In genomic region chr10:81575695-81576094, GRCm38 (mm10) we compare ENCODE assay signal across 8 mouse cellular contexts. TPM values are rescaled to one million over a fixed set of nuclear protein-coding genes. Genes with fewer than 3 reads are reported as not detected.
DNase-seq lines count a peak whose midpoint lies in the region; ATAC-seq lines count a peak whose summit lies in the region.

No protein-coding gene starts in this region.

- peaks cover 32% of the 10 kb centered on the region for H3K27me3 ChIP-seq in embryonic facial prominence, embryonic 12.5 days
- peaks cover 19% of the 10 kb centered on the region for H3K27me3 ChIP-seq in intestine, embryonic 14.5 days (replicated peaks; ENCODE audit: control insufficient read depth, insufficient read depth, low read length)
- no peaks in the 10 kb centered on the region for H3K27me3 ChIP-seq in lung, embryonic 16.5 days (ENCODE audit: control insufficient read depth, insufficient read depth, low read depth, low read length)

- intact Hi-C loops in left cerebral cortex, postnatal 4 days (cut with DNase I), result no loop called here

- H3K4me1 ChIP-seq in embryonic facial prominence, embryonic 12.5 days, result peaks cover 52% of the 10 kb centered on the region
- H3K4me1 ChIP-seq in intestine, embryonic 14.5 days (replicated peaks; ENCODE audit: control insufficient read depth, insufficient read depth, low read length), result peaks cover 27% of the 10 kb centered on the region
- peaks cover 38% of the 10 kb centered on the region for H3K4me1 ChIP-seq in lung, embryonic 16.5 days (replicated peaks; ENCODE audit: control insufficient read depth, insufficient read depth, low read length)

- ATAC-seq in embryonic facial prominence, embryonic 12.5 days (ENCODE audit: insufficient number of reproducible peaks, insufficient read depth, low FRiP score, low TSS enrichment), result no peak
- no peak for ATAC-seq in intestine, embryonic 14.5 days (replicated peaks; ENCODE audit: low FRiP score, low TSS enrichment, low read depth)
- no peak for ATAC-seq in lung, embryonic 16.5 days (ENCODE audit: low read depth)

- no peaks in the 10 kb centered on the region for H3K9me3 ChIP-seq in embryonic facial prominence, embryonic 12.5 days
- no peaks in the 10 kb centered on the region for H3K9me3 ChIP-seq in intestine, embryonic 14.5 days (ENCODE audit: control insufficient read depth, low read length)
- no peaks in the 10 kb centered on the region for H3K9me3 ChIP-seq in lung, embryonic 16.5 days (ENCODE audit: control insufficient read depth, low read length)

- H3K9ac ChIP-seq in embryonic facial prominence, embryonic 12.5 days, result peak overlapping the region; percentile 69
- H3K9ac ChIP-seq in intestine, embryonic 14.5 days (ENCODE audit: low read length), result peak overlapping the region; percentile 48
- peak overlapping the region; percentile 81 for H3K9ac ChIP-seq in lung, embryonic 16.5 days (ENCODE audit: low read length)

- peak overlapping the region; percentile 62 for H3K4me3 ChIP-seq in embryonic facial prominence, embryonic 12.5 days
- peak overlapping the region; percentile 55 for H3K4me3 ChIP-seq in intestine, embryonic 14.5 days (ENCODE audit: low read depth, low read length)
- H3K4me3 ChIP-seq in lung, embryonic 16.5 days (ENCODE audit: low read length), result peak overlapping the region; percentile 70

- H3K27ac ChIP-seq in embryonic facial prominence, embryonic 12.5 days, result peak overlapping the region; percentile 80
- no peak overlapping the region for H3K27ac ChIP-seq in intestine, embryonic 14.5 days (ENCODE audit: low read depth)
- peak overlapping the region; percentile 66 for H3K27ac ChIP-seq in lung, embryonic 16.5 days (ENCODE audit: low read length)

- WGBS in embryonic facial prominence, embryonic 12.5 days, result under 1% methylated on average over 6 of the region's 6 CpGs
- 0% methylated on average over 6 of the region's 6 CpGs for WGBS in intestine, embryonic 14.5 days
- 3% methylated on average over 6 of the region's 6 CpGs for WGBS in lung, embryonic 16.5 days

- H3K36me3 ChIP-seq in embryonic facial prominence, embryonic 12.5 days, result 0 out of 2 replicates have a peak, but pooled peaks cover 8% of the 10 kb centered on the region
- no peaks in the 10 kb centered on the region for H3K36me3 ChIP-seq in intestine, embryonic 14.5 days (ENCODE audit: control insufficient read depth, insufficient read depth, low read length)
- H3K36me3 ChIP-seq in lung, embryonic 16.5 days (ENCODE audit: control insufficient read depth, insufficient read depth, low read length), result no peaks in the 10 kb centered on the region; the same call in none of the 2 replicates

- peak overlapping the region; percentile 67 for H3K4me2 ChIP-seq in embryonic facial prominence, embryonic 12.5 days (replicated peaks)
- H3K4me2 ChIP-seq in intestine, embryonic 14.5 days (ENCODE audit: low read length), result peak overlapping the region; percentile 77
- peak overlapping the region; percentile 79 for H3K4me2 ChIP-seq in lung, embryonic 16.5 days (ENCODE audit: low read depth, low read length)

- peak; percentile 44 for DNase-seq in ovary, postnatal 36 days (ENCODE audit: low spot score)
- DNase-seq in ovary, adult 18-20 months (ENCODE audit: low spot score), result no peak
- no peak for DNase-seq in intestine, embryonic 14.5 days (ENCODE audit: low spot score)
- no peak for DNase-seq in c-Kit-positive CD71-positive TER-119-positive erythroid progenitor cells, embryonic 14.5 days (ENCODE audit: low spot score)
- no peak for DNase-seq in left cerebral cortex, postnatal 4 days
- DNase-seq in adrenal gland, postnatal 14 days, result no peak

RNA-seq across cellular contexts. Expression of gene Tle2, which starts 1.3 kb away (rescaled TPM):
- 59.2 and 71.1 TPM in 2 replicates for polyA plus RNA-seq in embryonic facial prominence, embryonic 12.5 days (2016; fragmentation: Nextera tagmentation; extraction: Ambion mirVana)
- 15.8 and 17.8 TPM in 2 replicates for polyA plus RNA-seq in intestine, embryonic 14.5 days (2014; fragmentation: Nextera tagmentation; extraction: Ambion mirVana)
- polyA plus RNA-seq in lung, embryonic 16.5 days (2015; fragmentation: Nextera tagmentation; extraction: Ambion mirVana), result 51.2 and 53.3 TPM in 2 replicates
- 10 to 100 TPM; 34.0 to 44.5 TPM for total RNA-seq in left cerebral cortex, postnatal 4 days (2021)
- 17.8 and 18.1 TPM in 2 replicates for total RNA-seq in adrenal gland, postnatal 14 days (2021)

RNA-seq across cellular contexts. Expression of gene Aes, which starts 16.4 kb away (rescaled TPM):
- 523 and 554 TPM in 2 replicates for polyA plus RNA-seq in embryonic facial prominence, embryonic 12.5 days (2016; fragmentation: Nextera tagmentation; extraction: Ambion mirVana)
- 395 and 515 TPM in 2 replicates for polyA plus RNA-seq in intestine, embryonic 14.5 days (2014; fragmentation: Nextera tagmentation; extraction: Ambion mirVana)
- polyA plus RNA-seq in lung, embryonic 16.5 days (2015; fragmentation: Nextera tagmentation; extraction: Ambion mirVana), result 377 and 416 TPM in 2 replicates
- 100 to 1,000 TPM; 474 to 479 TPM for total RNA-seq in left cerebral cortex, postnatal 4 days (2021)
- total RNA-seq in adrenal gland, postnatal 14 days (2021), result 646 and 698 TPM in 2 replicates

RNA-seq across cellular contexts. Expression of gene Tle6, which starts 25.2 kb away (rescaled TPM):
- polyA plus RNA-seq in embryonic facial prominence, embryonic 12.5 days (2016; fragmentation: Nextera tagmentation; extraction: Ambion mirVana), result 14.4 and 16.2 TPM in 2 replicates
- 15.0 and 21.3 TPM in 2 replicates for polyA plus RNA-seq in intestine, embryonic 14.5 days (2014; fragmentation: Nextera tagmentation; extraction: Ambion mirVana)
- 30.1 and 33.8 TPM in 2 replicates for polyA plus RNA-seq in lung, embryonic 16.5 days (2015; fragmentation: Nextera tagmentation; extraction: Ambion mirVana)
- total RNA-seq in left cerebral cortex, postnatal 4 days (2021), result 1 to 10 TPM; 2.2 to 3.2 TPM
- 10.1 and 15.3 TPM in 2 replicates for total RNA-seq in adrenal gland, postnatal 14 days (2021)

RNA-seq across cellular contexts. Expression of gene BC025920, which starts 30.4 kb away (rescaled TPM):
- 1.6 and 1.7 TPM in 2 replicates for polyA plus RNA-seq in embryonic facial prominence, embryonic 12.5 days (2016; fragmentation: Nextera tagmentation; extraction: Ambion mirVana)
- polyA plus RNA-seq in intestine, embryonic 14.5 days (2014; fragmentation: Nextera tagmentation; extraction: Ambion mirVana), result 0.61 and 1.5 TPM in 2 replicates
- 0.24 and 0.98 TPM in 2 replicates for polyA plus RNA-seq in lung, embryonic 16.5 days (2015; fragmentation: Nextera tagmentation; extraction: Ambion mirVana)
- 1 to 10 TPM; 2.5 to 2.7 TPM for total RNA-seq in left cerebral cortex, postnatal 4 days (2021)
- total RNA-seq in adrenal gland, postnatal 14 days (2021), result 2.0 TPM in 2 replicates

RNA-seq across cellular contexts. Expression of gene Gna11, which starts 30.7 kb away (rescaled TPM):
- 82.7 and 83.5 TPM in 2 replicates for polyA plus RNA-seq in embryonic facial prominence, embryonic 12.5 days (2016; fragmentation: Nextera tagmentation; extraction: Ambion mirVana)
- polyA plus RNA-seq in intestine, embryonic 14.5 days (2014; fragmentation: Nextera tagmentation; extraction: Ambion mirVana), result 145 and 171 TPM in 2 replicates
- 68.7 and 70.9 TPM in 2 replicates for polyA plus RNA-seq in lung, embryonic 16.5 days (2015; fragmentation: Nextera tagmentation; extraction: Ambion mirVana)
- 100 to 1,000 TPM; 116 to 117 TPM for total RNA-seq in left cerebral cortex, postnatal 4 days (2021)
- 65.0 and 67.2 TPM in 2 replicates for total RNA-seq in adrenal gland, postnatal 14 days (2021)
